Mouse (Mus musculus): ENCODE results near the gene Sstr3. TPM values are rescaled to one million over a fixed set of nuclear protein-coding genes. Genes with fewer than 3 reads are reported as not detected.

The Sstr3 gene
- 0.64 and 0.91 TPM in 2 replicates for polyA plus RNA-seq (2014; fragmentation: Nextera tagmentation; extraction: Ambion mirVana)

DNA sequence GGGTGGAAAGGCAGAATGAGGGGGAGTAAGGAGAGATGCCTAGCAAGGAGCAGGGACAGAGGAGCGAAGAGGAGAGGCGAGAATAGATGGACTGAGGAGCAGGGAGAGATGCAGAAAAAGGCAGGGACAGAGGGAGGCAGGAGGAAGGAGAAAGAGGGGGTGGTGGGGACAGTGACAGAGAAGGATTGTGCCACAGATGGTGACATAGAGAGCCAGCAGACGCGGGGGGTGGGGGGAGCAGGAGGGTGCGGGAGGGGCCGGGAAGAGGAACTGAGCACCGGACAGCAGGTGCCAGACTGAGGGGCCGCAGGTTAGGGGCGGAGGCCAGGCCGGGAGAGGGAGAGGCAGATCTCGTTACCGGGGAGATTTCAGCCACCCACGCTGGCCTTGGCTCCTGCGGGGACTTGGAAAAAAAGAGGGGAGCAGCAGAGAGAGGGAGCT, at the start of gene Sstr3:
Gene Sstr3, minus strand, starts transcription at position 125 of the 441 bp plus-strand sequence.
- no peaks in the 10 kb centered on the region for H3K36me3 ChIP-seq (ENCODE audit: control insufficient read depth, insufficient read depth, low read length)
- DNase-seq (ENCODE audit: low spot score) (peak; percentile 31), ATAC-seq (peak; percentile 19)
- H3K27me3 ChIP-seq (replicated peaks; ENCODE audit: control insufficient read depth, insufficient read depth, low read length): no peaks in the 10 kb centered on the region
- no peak within 1 kb of the TSS for H3K4me3 ChIP-seq (ENCODE audit: low read depth, low read length)
- peak within 1 kb of the TSS; percentile 63; the same call in 1 of the 2 replicates for H3K27ac ChIP-seq (ENCODE audit: low read depth, low read length)
- H3K9ac ChIP-seq (ENCODE audit: low read length): peak within 1 kb of the TSS; percentile 49
- H3K4me1 ChIP-seq (ENCODE audit: control insufficient read depth, insufficient read depth, low read length): peaks cover 14% of the 10 kb centered on the region
- peak within 1 kb of the TSS; percentile 41 for H3K4me2 ChIP-seq (ENCODE audit: low read length)
- H3K9me3 ChIP-seq (replicated peaks; ENCODE audit: control insufficient read depth, low read length): no peaks in the 10 kb centered on the region
- 10% methylated on average over 14 of the region's 14 CpGs for WGBS

GRCm38 (mm10) chr15:78593896-78594425, 49.5 kb upstream of the Sstr3 start:
- H3K4me3 ChIP-seq (ENCODE audit: low read depth, low read length): no peak overlapping the region
- 83% methylated on average over 7 of the region's 7 CpGs for WGBS
- no peak overlapping the region for H3K27ac ChIP-seq (ENCODE audit: low read depth, low read length)
- ATAC-seq (no peak), DNase-seq (ENCODE audit: low spot score) (no peak)
- H3K4me2 ChIP-seq (ENCODE audit: low read length): no peak overlapping the region
- H3K4me1 ChIP-seq (ENCODE audit: control insufficient read depth, insufficient read depth, low read length): no peaks in the 10 kb centered on the region
- H3K9me3 ChIP-seq (replicated peaks; ENCODE audit: control insufficient read depth, low read length): no peaks in the 10 kb centered on the region
- no peak overlapping the region for H3K9ac ChIP-seq (ENCODE audit: low read length)
- H3K27me3 ChIP-seq (replicated peaks; ENCODE audit: control insufficient read depth, insufficient read depth, low read length): no peaks in the 10 kb centered on the region
- H3K36me3 ChIP-seq (ENCODE audit: control insufficient read depth, insufficient read depth, low read length): no peaks in the 10 kb centered on the region

DNA sequence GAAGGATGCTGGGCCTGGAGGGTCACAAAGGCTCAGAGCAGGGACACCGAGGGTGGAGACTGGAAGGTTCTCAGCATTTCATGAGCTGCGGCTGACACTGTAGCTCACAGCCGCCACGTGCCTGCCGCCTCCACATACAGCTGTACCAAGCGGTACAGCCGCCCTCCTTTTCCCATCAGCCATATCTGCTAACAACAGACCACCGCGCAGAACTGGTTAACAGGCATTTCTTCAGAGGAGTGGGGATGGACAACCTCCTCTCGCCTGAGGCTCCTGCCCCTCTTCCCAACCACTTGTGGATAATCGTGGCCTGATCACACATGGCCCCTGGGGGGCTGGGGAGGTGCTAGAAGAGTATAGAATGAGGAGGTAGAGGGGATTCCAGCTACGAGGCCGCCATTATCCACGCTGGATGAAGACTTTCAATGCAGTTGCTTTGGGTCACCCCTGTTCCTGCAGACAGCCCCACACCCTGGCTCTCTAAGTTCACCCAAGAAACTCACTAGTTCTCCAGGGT, 48.0 kb upstream of the Sstr3 start:
- Histone ChIP-seq H3K9me3 (replicated peaks; ENCODE audit: control insufficient read depth, low read length) (no peaks in the 10 kb centered on the region), H3K9ac (ENCODE audit: low read length) (no peak overlapping the region), H3K27ac (ENCODE audit: low read depth, low read length) (no peak overlapping the region), H3K4me1 (ENCODE audit: control insufficient read depth, insufficient read depth, low read length) (no peaks in the 10 kb centered on the region), H3K4me3 (ENCODE audit: low read depth, low read length) (no peak overlapping the region), H3K4me2 (ENCODE audit: low read length) (no peak overlapping the region), H3K36me3 (ENCODE audit: control insufficient read depth, insufficient read depth, low read length) (no peaks in the 10 kb centered on the region), H3K27me3 (replicated peaks; ENCODE audit: control insufficient read depth, insufficient read depth, low read length) (no peaks in the 10 kb centered on the region)
- DNase-seq (ENCODE audit: low spot score) (no peak), ATAC-seq (no peak)
- WGBS: 77% methylated on average over 14 of the region's 14 CpGs

DNA sequence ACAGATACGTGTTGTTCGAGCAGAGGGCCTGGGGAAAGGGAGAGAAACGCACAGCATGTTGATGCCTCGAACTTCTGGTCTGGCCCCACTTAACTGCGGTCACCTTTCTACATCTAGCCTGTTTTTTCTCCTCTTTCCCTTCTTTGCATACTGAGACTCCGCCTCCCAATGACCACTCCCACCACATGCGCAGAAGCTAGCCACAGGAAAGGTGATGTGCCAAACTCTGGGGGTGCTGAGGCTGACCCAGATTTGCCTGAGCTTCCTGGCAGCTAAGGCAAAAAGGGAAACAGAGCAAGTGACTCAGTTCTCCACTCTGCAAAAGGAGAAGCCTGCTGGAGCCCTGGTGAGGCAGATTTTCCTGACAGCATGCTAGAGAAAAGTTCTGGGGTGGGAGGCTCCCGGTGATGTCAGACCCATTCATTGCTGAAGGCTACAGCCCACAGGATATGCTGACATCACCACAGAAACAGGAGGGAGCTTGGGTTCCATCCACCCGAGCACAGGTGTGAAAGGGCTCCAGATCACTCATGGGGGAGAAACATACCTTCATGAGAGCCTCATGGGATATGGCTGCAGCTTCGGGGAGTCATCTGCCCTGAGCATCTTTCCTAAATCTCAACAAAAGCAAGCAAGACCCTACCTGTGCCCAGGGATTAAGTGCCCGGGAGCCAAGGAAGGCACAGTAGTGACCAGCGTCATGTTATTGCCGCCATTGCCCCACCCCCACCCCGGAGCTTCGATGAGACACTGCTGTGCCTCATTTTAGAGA, 47.4 kb upstream of the Sstr3 start:
- no peaks in the 10 kb centered on the region for H3K4me1 ChIP-seq (ENCODE audit: control insufficient read depth, insufficient read depth, low read length)
- no peaks in the 10 kb centered on the region for H3K9me3 ChIP-seq (replicated peaks; ENCODE audit: control insufficient read depth, low read length)
- DNase-seq (ENCODE audit: low spot score) (no peak), ATAC-seq (no peak)
- no peak overlapping the region for H3K4me2 ChIP-seq (ENCODE audit: low read length)
- 75% methylated on average over 15 of the region's 15 CpGs for WGBS
- no peak overlapping the region for H3K9ac ChIP-seq (ENCODE audit: low read length)
- H3K27ac ChIP-seq (ENCODE audit: low read depth, low read length): no peak overlapping the region
- no peaks in the 10 kb centered on the region for H3K36me3 ChIP-seq (ENCODE audit: control insufficient read depth, insufficient read depth, low read length)
- no peak overlapping the region for H3K4me3 ChIP-seq (ENCODE audit: low read depth, low read length)
- H3K27me3 ChIP-seq (replicated peaks; ENCODE audit: control insufficient read depth, insufficient read depth, low read length): no peaks in the 10 kb centered on the region

GRCm38 (mm10) chr15:78590785-78591184, 46.3 kb upstream of the Sstr3 start:
- DNase-seq (ENCODE audit: low spot score) (no peak), ATAC-seq (no peak)
- no peak overlapping the region for H3K9ac ChIP-seq (ENCODE audit: low read length)
- WGBS: 82% methylated on average over 6 of the region's 6 CpGs
- no peak overlapping the region for H3K4me2 ChIP-seq (ENCODE audit: low read length)
- H3K27me3 ChIP-seq (replicated peaks; ENCODE audit: control insufficient read depth, insufficient read depth, low read length): no peaks in the 10 kb centered on the region
- H3K27ac ChIP-seq (ENCODE audit: low read depth, low read length): no peak overlapping the region
- no peaks in the 10 kb centered on the region for H3K4me1 ChIP-seq (ENCODE audit: control insufficient read depth, insufficient read depth, low read length)
- no peaks in the 10 kb centered on the region for H3K36me3 ChIP-seq (ENCODE audit: control insufficient read depth, insufficient read depth, low read length)
- H3K4me3 ChIP-seq (ENCODE audit: low read depth, low read length): no peak overlapping the region
- no peaks in the 10 kb centered on the region for H3K9me3 ChIP-seq (replicated peaks; ENCODE audit: control insufficient read depth, low read length)

GRCm38 (mm10) chr15:78589936-78590335, 45.5 kb upstream of the Sstr3 start:
- 76% methylated on average over 6 of the region's 6 CpGs for WGBS
- Histone ChIP-seq H3K27ac (ENCODE audit: low read depth, low read length) (no peak overlapping the region), H3K4me2 (ENCODE audit: low read length) (no peak overlapping the region), H3K36me3 (ENCODE audit: control insufficient read depth, insufficient read depth, low read length) (no peaks in the 10 kb centered on the region), H3K4me1 (ENCODE audit: control insufficient read depth, insufficient read depth, low read length) (no peaks in the 10 kb centered on the region), H3K27me3 (replicated peaks; ENCODE audit: control insufficient read depth, insufficient read depth, low read length) (no peaks in the 10 kb centered on the region), H3K9ac (ENCODE audit: low read length) (no peak overlapping the region), H3K9me3 (replicated peaks; ENCODE audit: control insufficient read depth, low read length) (no peaks in the 10 kb centered on the region), H3K4me3 (ENCODE audit: low read depth, low read length) (no peak overlapping the region)
- DNase-seq (ENCODE audit: low spot score) (no peak), ATAC-seq (no peak)

- Histone ChIP-seq H3K27ac (ENCODE audit: low read depth, low read length) (no peak overlapping the region), H3K4me1 (ENCODE audit: control insufficient read depth, insufficient read depth, low read length) (no peaks in the 10 kb centered on the region), H3K9ac (ENCODE audit: low read length) (no peak overlapping the region), H3K9me3 (replicated peaks; ENCODE audit: control insufficient read depth, low read length) (0 out of 2 replicates have a peak, but pooled peaks cover 2% of the 10 kb centered on the region), H3K36me3 (ENCODE audit: control insufficient read depth, insufficient read depth, low read length) (no peaks in the 10 kb centered on the region), H3K27me3 (replicated peaks; ENCODE audit: control insufficient read depth, insufficient read depth, low read length) (no peaks in the 10 kb centered on the region), H3K4me2 (ENCODE audit: low read length) (no peak overlapping the region), H3K4me3 (ENCODE audit: low read depth, low read length) (no peak overlapping the region)
- no peak for ATAC-seq
- 93% methylated on average over 4 of the region's 4 CpGs for WGBS
- no peak for DNase-seq (ENCODE audit: low spot score)
Measured at GRCm38 (mm10) chr15:78588900-78589299, 44.4 kb upstream of the Sstr3 start.

DNA sequence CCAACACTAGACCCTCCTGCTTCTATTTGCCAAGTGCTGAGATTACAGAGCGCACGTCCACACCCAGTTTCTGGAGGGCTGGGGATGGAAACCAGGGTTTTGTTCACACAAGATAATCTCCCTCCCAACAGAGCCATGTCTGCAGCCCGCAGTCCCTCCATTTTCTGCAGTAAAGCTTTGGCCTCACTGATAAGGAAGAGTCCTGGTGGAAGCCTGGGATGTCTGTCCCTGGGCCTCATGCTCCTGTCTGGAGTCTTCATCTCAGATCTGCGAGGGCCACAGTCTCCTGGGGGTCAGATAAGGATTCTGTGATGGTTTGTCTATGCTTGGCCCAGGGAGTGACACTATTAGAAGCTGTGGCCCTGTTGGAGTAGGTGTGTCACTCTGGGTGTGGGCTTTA, 43.6 kb upstream of the Sstr3 start:
- 85% methylated on average over 4 of the region's 4 CpGs for WGBS
- Histone ChIP-seq H3K9ac (ENCODE audit: low read length) (no peak overlapping the region), H3K4me3 (ENCODE audit: low read depth, low read length) (no peak overlapping the region), H3K4me2 (ENCODE audit: low read length) (no peak overlapping the region), H3K27ac (ENCODE audit: low read depth, low read length) (no peak overlapping the region), H3K36me3 (ENCODE audit: control insufficient read depth, insufficient read depth, low read length) (no peaks in the 10 kb centered on the region), H3K9me3 (replicated peaks; ENCODE audit: control insufficient read depth, low read length) (0 out of 2 replicates have a peak, but pooled peaks cover 2% of the 10 kb centered on the region), H3K27me3 (replicated peaks; ENCODE audit: control insufficient read depth, insufficient read depth, low read length) (no peaks in the 10 kb centered on the region), H3K4me1 (ENCODE audit: control insufficient read depth, insufficient read depth, low read length) (no peaks in the 10 kb centered on the region)
- ATAC-seq (no peak), DNase-seq (ENCODE audit: low spot score) (no peak)

Data from forebrain, embryonic 14.5 days (tissue).